Mouse (Mus musculus) bone marrow macrophage, adult 2 months (primary cell): ENCODE results near the gene Guca1a. TPM values are rescaled to one million over a fixed set of nuclear protein-coding genes. Genes with fewer than 3 reads are reported as not detected.

ENCODE experiments used
- H3K27ac ChIP-seq: 2 replicates; pipeline ENCODE4 v1.5.1; 2012; ENCODE audit warnings: low read depth, low read length; ENCODE audit not compliant: insufficient read depth
- H3K4me1 ChIP-seq: 2 replicates; pipeline ENCODE4 v1.6.1; 2012; ENCODE audit warnings: low read length; ENCODE audit not compliant: control insufficient read depth, insufficient read depth
- H3K4me3 ChIP-seq: 2 replicates; pipeline ENCODE4 v1.5.1; 2012; ENCODE audit warnings: mild to moderate bottlenecking, low read length, moderate library complexity; ENCODE audit not compliant: insufficient read depth
- CTCF ChIP-seq: IDR thresholded peaks from 2 replicates; pipeline ENCODE4 v1.5.1; 2012; ENCODE audit warnings: low read depth, mild to moderate bottlenecking, low read length, moderate library complexity
- POLR2A ChIP-seq: IDR thresholded peaks from 2 replicates; pipeline ENCODE4 v1.6.1; 2012; ENCODE audit warnings: mild to moderate bottlenecking, low read depth, low read length, borderline replicate concordance
- polyA plus RNA-seq: library from polyadenylated mRNA; stranded (reverse); fragments of >200 nt; gene quantifications from 2 replicates; pipeline ENCODE4 v1.2.4, GENCODE M21; 2012; ENCODE audit not compliant: missing spikeins, insufficient read depth, insufficient read length

The Guca1a gene
- polyA plus RNA-seq, 1 experiment: 22.0 TPM

DNA sequence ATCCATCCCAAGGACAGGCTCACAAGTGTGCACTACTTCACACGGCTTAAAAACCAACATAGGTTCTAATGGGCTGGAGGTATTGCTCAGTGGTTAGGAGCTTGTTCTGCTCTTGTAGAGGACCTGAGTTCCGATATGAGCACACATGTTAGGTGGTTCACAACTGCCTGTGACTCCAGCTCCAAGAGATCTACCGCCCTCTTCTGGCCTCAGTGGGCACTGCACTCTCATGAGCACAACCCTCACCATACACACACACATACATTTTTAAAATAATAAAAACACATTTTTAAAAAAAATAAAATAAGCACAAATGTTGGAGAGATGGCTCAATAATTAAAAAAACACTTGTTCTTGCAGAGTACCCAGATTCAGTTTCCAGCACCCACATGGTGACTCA lies 16.3 kb downstream of the Guca1a start:
- TF ChIP-seq CTCF (no peak), POLR2A (no peak)
- H3K27ac ChIP-seq: no peak overlapping the region
- H3K4me1 ChIP-seq: no peaks in the 10 kb centered on the region
- no peak overlapping the region for H3K4me3 ChIP-seq

GRCm38 (mm10) chr17:47383266-47383665 lies 17.1 kb downstream of the Guca1a start:
- TF ChIP-seq CTCF: no peak
- H3K4me3 ChIP-seq: no peak overlapping the region
- no peaks in the 10 kb centered on the region for H3K4me1 ChIP-seq

GRCm38 (mm10) chr17:47381917-47382316 lies 18.5 kb downstream of the Guca1a start:
- TF ChIP-seq POLR2A: no peak
- no peak for TF ChIP-seq CTCF
- H3K4me1 ChIP-seq: no peaks in the 10 kb centered on the region
- H3K4me3 ChIP-seq: no peak overlapping the region
- no peak overlapping the region for H3K27ac ChIP-seq

More at GRCm38 (mm10) chr17:47383266-47383665, 17.1 kb downstream of the Guca1a start:
- no peak overlapping the region for H3K27ac ChIP-seq

DNA sequence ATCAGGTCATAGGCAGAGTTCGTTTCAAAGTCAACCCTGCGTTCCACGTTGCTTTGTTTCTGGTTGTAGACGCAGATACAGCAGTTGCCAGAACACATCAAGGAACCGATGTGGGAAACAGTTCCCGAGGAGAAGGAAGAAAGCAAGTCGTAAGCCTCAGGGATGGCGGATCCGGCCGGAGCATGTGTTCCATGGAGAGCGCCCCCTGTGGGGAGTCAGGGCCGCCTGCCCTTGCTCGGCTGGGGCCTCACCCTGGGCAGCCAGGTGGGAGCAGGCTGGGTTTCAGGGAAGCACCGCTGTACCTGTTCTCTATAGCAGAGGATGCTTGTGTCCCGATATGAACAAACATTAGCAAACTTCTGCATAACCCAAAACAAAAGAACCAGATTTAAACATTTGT lies 22.3 kb downstream of the Guca1a start:
- no peak overlapping the region for H3K4me3 ChIP-seq
- TF ChIP-seq POLR2A: no peak
- no peak for TF ChIP-seq CTCF

GRCm38 (mm10) chr17:47376779-47377280 lies 23.6 kb downstream of the Guca1a start:
- Histone ChIP-seq H3K4me1 (no peaks in the 10 kb centered on the region), H3K4me3 (no peak overlapping the region), H3K27ac (no peak overlapping the region)
- TF ChIP-seq POLR2A (no peak), CTCF (no peak)

More for the DNA sequence above, 22.3 kb downstream of the Guca1a start:
- H3K27ac ChIP-seq: no peak overlapping the region
- H3K4me1 ChIP-seq: no peaks in the 10 kb centered on the region

- no peak overlapping the region for H3K27ac ChIP-seq
- TF ChIP-seq CTCF (no peak), POLR2A (no peak)
- H3K4me1 ChIP-seq: peaks cover 15% of the 10 kb centered on the region
- no peak overlapping the region for H3K4me3 ChIP-seq
These were observed 26.4 kb downstream of the Guca1a start for GRCm38 (mm10) chr17:47373991-47374390.

DNA sequence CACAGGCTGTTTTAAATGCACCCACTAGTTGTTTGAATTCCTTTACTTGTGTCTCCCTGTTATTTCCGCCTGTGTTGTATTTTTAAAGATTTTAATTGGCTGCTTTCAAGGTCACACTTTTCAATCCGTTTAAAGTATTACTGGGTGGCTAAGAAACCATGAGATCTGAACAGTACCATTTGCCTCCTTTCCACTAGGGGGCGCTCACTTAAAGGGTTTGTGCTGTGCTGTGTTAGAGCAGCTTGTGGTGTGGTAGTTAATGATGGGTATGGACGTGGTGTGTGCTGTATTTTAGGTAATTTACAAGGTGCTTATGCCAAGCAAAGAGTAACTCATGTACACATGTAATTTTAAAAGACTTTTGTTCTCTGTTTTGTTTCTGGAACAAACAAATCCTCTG lies 28.9 kb downstream of the Guca1a start:
- Histone ChIP-seq H3K4me3 (no peak overlapping the region), H3K27ac (no peak overlapping the region), H3K4me1 (peaks cover 17% of the 10 kb centered on the region)
- no peak for TF ChIP-seq CTCF
- TF ChIP-seq POLR2A: no peak

- TF ChIP-seq POLR2A: no peak
- TF ChIP-seq CTCF: no peak
- peak overlapping the region; percentile 30 for H3K27ac ChIP-seq
- peak overlapping the region; percentile 79 for H3K4me3 ChIP-seq
- peaks cover 17% of the 10 kb centered on the region for H3K4me1 ChIP-seq
These were observed 31.3 kb downstream of the Guca1a start for GRCm38 (mm10) chr17:47369087-47369443.

GRCm38 (mm10) chr17:47368401-47369086 lies 31.8 kb downstream of the Guca1a start, which contains the start of gene Mrps10:
TSS of gene Mrps10 (plus strand) at chr17:47368887.
- no peak for TF ChIP-seq CTCF
- no peak for TF ChIP-seq POLR2A
- Histone ChIP-seq H3K27ac (peak within 1 kb of the TSS; percentile 30), H3K4me1 (peaks cover 17% of the 10 kb centered on the region)

GRCm38 (mm10) chr17:47361343-47361742 lies 39.0 kb downstream of the Guca1a start:
- Histone ChIP-seq H3K27ac (no peak overlapping the region), H3K4me3 (no peak overlapping the region), H3K4me1 (no peaks in the 10 kb centered on the region)
- no peak for TF ChIP-seq POLR2A
- no peak for TF ChIP-seq CTCF

More at GRCm38 (mm10) chr17:47368401-47369086, 31.8 kb downstream of the Guca1a start, which contains the start of gene Mrps10:
- H3K4me3 ChIP-seq: peak within 1 kb of the TSS; percentile 79
